Mouse (Mus musculus): ENCODE results near the gene Tmem222. TPM values are rescaled to one million over a fixed set of nuclear protein-coding genes. Genes with fewer than 3 reads are reported as not detected.

Tmem222 gene
- polyA plus RNA-seq (2014; fragmentation: Nextera tagmentation; extraction: Ambion mirVana), result 86.5 and 88.1 TPM in 2 replicates

- H3K36me3 ChIP-seq (ENCODE audit: insufficient read depth), result peaks cover 9% of the 10 kb centered on the region; the same call in 1 of the 2 replicates
- H3K4me2 ChIP-seq, result peak within 1 kb of the TSS; percentile 81
- under 1% methylated on average over 73 of the region's 73 CpGs for WGBS
- peak; percentile 98 for DNase-seq
- ATAC-seq (ENCODE audit: insufficient read depth), result peak; percentile 93
- peak within 1 kb of the TSS; percentile 91 for H3K27ac ChIP-seq (ENCODE audit: low read depth)
- H3K9ac ChIP-seq, result peak within 1 kb of the TSS; percentile 88
- H3K9me3 ChIP-seq (ENCODE audit: low read depth, low read length), result no peaks in the 10 kb centered on the region
- TF ChIP-seq CTCF (IDR thresholded peaks at IDR 0.05; ENCODE audit: low read depth), result no peak
- peaks cover 11% of the 10 kb centered on the region for H3K4me1 ChIP-seq (ENCODE audit: insufficient read depth)
- H3K4me3 ChIP-seq (ENCODE audit: low read depth, low read length), result peak within 1 kb of the TSS; percentile 79
- no peaks in the 10 kb centered on the region for H3K27me3 ChIP-seq (ENCODE audit: insufficient read depth, low read length)
Observed at GRCm38 (mm10) chr4:133277104-133278026, at the start of gene Tmem222. Gene Tmem222 (minus strand): TSS chr4:133277792.

GRCm38 (mm10) chr4:133319667-133320066 lies 42.1 kb upstream of the Tmem222 start:
- Histone ChIP-seq H3K27ac (ENCODE audit: low read depth) (no peak overlapping the region), H3K4me2 (no peak overlapping the region), H3K9me3 (ENCODE audit: low read depth, low read length) (no peaks in the 10 kb centered on the region), H3K27me3 (ENCODE audit: insufficient read depth, low read length) (no peaks in the 10 kb centered on the region), H3K4me3 (ENCODE audit: low read depth, low read length) (no peak overlapping the region), H3K4me1 (ENCODE audit: insufficient read depth) (no peaks in the 10 kb centered on the region), H3K9ac (no peak overlapping the region), H3K36me3 (ENCODE audit: insufficient read depth) (0 out of 2 replicates have a peak, but pooled peaks cover 3% of the 10 kb centered on the region)
- no peak for ATAC-seq (ENCODE audit: insufficient read depth)
- no peak for DNase-seq
- 87% methylated on average over 3 of the region's 3 CpGs for WGBS
- no peak for TF ChIP-seq CTCF (IDR thresholded peaks at IDR 0.05; ENCODE audit: low read depth)

- Histone ChIP-seq H3K27me3 (ENCODE audit: insufficient read depth, low read length) (no peaks in the 10 kb centered on the region), H3K4me1 (ENCODE audit: insufficient read depth) (no peaks in the 10 kb centered on the region), H3K36me3 (ENCODE audit: insufficient read depth) (0 out of 2 replicates have a peak, but pooled peaks cover 3% of the 10 kb centered on the region), H3K4me3 (ENCODE audit: low read depth, low read length) (no peak overlapping the region), H3K9me3 (ENCODE audit: low read depth, low read length) (no peaks in the 10 kb centered on the region), H3K9ac (no peak overlapping the region), H3K27ac (ENCODE audit: low read depth) (no peak overlapping the region), H3K4me2 (no peak overlapping the region)
- 68% methylated on average over 5 of the region's 5 CpGs for WGBS
- DNase-seq, result no peak
- no peak for ATAC-seq (ENCODE audit: insufficient read depth)
- TF ChIP-seq CTCF (IDR thresholded peaks at IDR 0.05; ENCODE audit: low read depth), result no peak
Observed at GRCm38 (mm10) chr4:133315991-133316390, 38.4 kb upstream of the Tmem222 start.

GRCm38 (mm10) chr4:133314896-133315295 lies 37.3 kb upstream of the Tmem222 start:
- H3K36me3 ChIP-seq (ENCODE audit: insufficient read depth), result no peaks in the 10 kb centered on the region
- H3K4me2 ChIP-seq, result no peak overlapping the region
- no peak for DNase-seq
- no peaks in the 10 kb centered on the region for H3K4me1 ChIP-seq (ENCODE audit: insufficient read depth)
- WGBS, result 67% methylated on average over 8 of the region's 8 CpGs
- ATAC-seq (ENCODE audit: insufficient read depth), result no peak
- no peak for TF ChIP-seq CTCF (IDR thresholded peaks at IDR 0.05; ENCODE audit: low read depth)
- no peak overlapping the region for H3K4me3 ChIP-seq (ENCODE audit: low read depth, low read length)
- no peaks in the 10 kb centered on the region for H3K27me3 ChIP-seq (ENCODE audit: insufficient read depth, low read length)
- H3K9me3 ChIP-seq (ENCODE audit: low read depth, low read length), result no peaks in the 10 kb centered on the region
- H3K27ac ChIP-seq (ENCODE audit: low read depth), result no peak overlapping the region
- H3K9ac ChIP-seq, result no peak overlapping the region

- 0% methylated on average over 3 of the region's 3 CpGs for WGBS
- H3K27ac ChIP-seq (ENCODE audit: low read depth), result no peak overlapping the region
- H3K9me3 ChIP-seq (ENCODE audit: low read depth, low read length), result no peaks in the 10 kb centered on the region
- H3K9ac ChIP-seq, result no peak overlapping the region
- peak; percentile 93 for DNase-seq
- H3K27me3 ChIP-seq (ENCODE audit: insufficient read depth, low read length), result no peaks in the 10 kb centered on the region
- no peaks in the 10 kb centered on the region for H3K36me3 ChIP-seq (ENCODE audit: insufficient read depth)
- H3K4me2 ChIP-seq, result no peak overlapping the region
- ATAC-seq (ENCODE audit: insufficient read depth), result no peak
- peak; percentile 98 for TF ChIP-seq CTCF (IDR thresholded peaks at IDR 0.05; ENCODE audit: low read depth)
- no peaks in the 10 kb centered on the region for H3K4me1 ChIP-seq (ENCODE audit: insufficient read depth)
- H3K4me3 ChIP-seq (ENCODE audit: low read depth, low read length), result no peak overlapping the region
Observed at GRCm38 (mm10) chr4:133309948-133310347, 32.4 kb upstream of the Tmem222 start.

GRCm38 (mm10) chr4:133307331-133307730 lies 29.7 kb upstream of the Tmem222 start:
- Histone ChIP-seq H3K36me3 (ENCODE audit: insufficient read depth) (peaks cover 19% of the 10 kb centered on the region; the same call in 1 of the 2 replicates), H3K27me3 (ENCODE audit: insufficient read depth, low read length) (no peaks in the 10 kb centered on the region), H3K4me1 (ENCODE audit: insufficient read depth) (no peaks in the 10 kb centered on the region), H3K9ac (no peak overlapping the region), H3K4me3 (ENCODE audit: low read depth, low read length) (no peak overlapping the region), H3K27ac (ENCODE audit: low read depth) (no peak overlapping the region), H3K4me2 (no peak overlapping the region), H3K9me3 (ENCODE audit: low read depth, low read length) (no peaks in the 10 kb centered on the region)
- ATAC-seq (ENCODE audit: insufficient read depth) (no peak), DNase-seq (peak; percentile 72)
- peak; percentile 80 for TF ChIP-seq CTCF (IDR thresholded peaks at IDR 0.05; ENCODE audit: low read depth)
- 41% methylated on average over 3 of the region's 3 CpGs for WGBS

- 74% methylated on average over 7 of the region's 7 CpGs for whole genome bisulfite sequencing
Observed at GRCm38 (mm10) chr4:133305825-133306224, 28.2 kb upstream of the Tmem222 start.

More at GRCm38 (mm10) chr4:133305825-133306224, 28.2 kb upstream of the Tmem222 start:
- Histone ChIP-seq H3K27ac (ENCODE audit: low read depth) (no peak overlapping the region), H3K9me3 (ENCODE audit: low read depth, low read length) (no peaks in the 10 kb centered on the region), H3K4me3 (ENCODE audit: low read depth, low read length) (no peak overlapping the region), H3K9ac (no peak overlapping the region), H3K4me2 (no peak overlapping the region), H3K4me1 (ENCODE audit: insufficient read depth) (no peaks in the 10 kb centered on the region), H3K36me3 (ENCODE audit: insufficient read depth) (peaks cover 19% of the 10 kb centered on the region; the same call in 1 of the 2 replicates), H3K27me3 (ENCODE audit: insufficient read depth, low read length) (no peaks in the 10 kb centered on the region)
- no peak for TF ChIP-seq CTCF (IDR thresholded peaks at IDR 0.05; ENCODE audit: low read depth)
- ATAC-seq (ENCODE audit: insufficient read depth), result no peak
- DNase-seq, result no peak

Measured in lung, embryonic 14.5 days (tissue).